Mouse (Mus musculus) forebrain, postnatal 0 days (tissue): ENCODE measurements around the gene Ndst2. TPM values are rescaled to one million over a fixed set of nuclear protein-coding genes. Genes with fewer than 3 reads are reported as not detected.

Experiments
- ATAC-seq: fragments of 200-750 bp; cut with Nextera tagmentation; 2 replicates; pipeline ENCODE4 v1.8.0; 2017; ENCODE audit warnings: mild to moderate bottlenecking, moderate library complexity
- DNase-seq: peaks from one replicate; pipeline ENCODE4 v3.0.0-alpha.2; 2015
- H3K27ac ChIP-seq: fragments of 300-500 bp; sonication (generic); 2 replicates; pipeline ENCODE4 v1.5.1; 2014; ENCODE audit warnings: low read depth, mild to moderate bottlenecking, antibody characterized with exemption, low read length, moderate library complexity, mixed read lengths
- H3K27me3 ChIP-seq: fragments of 300-500 bp; sonication (generic); 2 replicates; pipeline ENCODE4 v1.6.1; 2014; ENCODE audit warnings: mild to moderate bottlenecking, low read length, mixed read lengths; ENCODE audit not compliant: insufficient read depth
- H3K36me3 ChIP-seq: fragments of 300-500 bp; sonication (generic); 2 replicates; pipeline ENCODE4 v1.6.1; 2014; ENCODE audit warnings: mild to moderate bottlenecking, moderate library complexity; ENCODE audit not compliant: insufficient read depth
- H3K4me1 ChIP-seq: fragments of 300-500 bp; sonication (generic); 2 replicates; pipeline ENCODE4 v1.6.1; 2014; ENCODE audit warnings: antibody characterized with exemption; ENCODE audit not compliant: insufficient read depth
- H3K4me2 ChIP-seq: fragments of 300-500 bp; sonication (generic); 2 replicates; pipeline ENCODE4 v1.6.1; 2014; ENCODE audit warnings: low read depth, mild to moderate bottlenecking, moderate library complexity
- H3K4me3 ChIP-seq: fragments of 300-500 bp; sonication (generic); 2 replicates; pipeline ENCODE4 v1.5.1; 2014; ENCODE audit warnings: low read depth, low read length, mixed read lengths
- H3K9ac ChIP-seq: fragments of 300-500 bp; sonication (generic); 2 replicates; pipeline ENCODE4 v1.6.1; 2014; ENCODE audit warnings: mild to moderate bottlenecking
- H3K9me3 ChIP-seq: fragments of 300-500 bp; sonication (generic); 2 replicates; pipeline ENCODE4 v1.6.1; 2016; ENCODE audit warnings: low read length
- CTCF ChIP-seq: sonication (generic); IDR thresholded peaks from 2 replicates; pipeline ENCODE4 v1.5.1; 2016; ENCODE audit warnings: antibody characterized with exemption, control low read depth, low read depth
- WGBS: fragments of 180-500 bp; shearing (Covaris S2); extraction: QIAGEN DNeasy Blood & Tissue Kit; methylation state at CpG from one replicate; pipeline ENCODE4 v1.1.7; 2014; 5-methylcytosine and 5-hydroxymethylcytosine counted together
- polyA plus RNA-seq: library from polyadenylated mRNA; unstranded; fragments of >200 nt; fragmentation: Nextera tagmentation; extraction: Ambion mirVana; gene quantifications from 2 replicates; pipeline ENCODE4 v1.2.1, GENCODE M21; 2015
- total RNA-seq: library from RNA; depleted of rRNA; stranded (reverse); fragments of >200 nt; gene quantifications from 2 replicates; pipeline ENCODE4 v1.2.3, GENCODE M21; 2014

The Ndst2 gene
- total and polyA plus RNA-seq, 2 experiments from 2014 or later, result 11.2 to 25.0 TPM

DNA sequence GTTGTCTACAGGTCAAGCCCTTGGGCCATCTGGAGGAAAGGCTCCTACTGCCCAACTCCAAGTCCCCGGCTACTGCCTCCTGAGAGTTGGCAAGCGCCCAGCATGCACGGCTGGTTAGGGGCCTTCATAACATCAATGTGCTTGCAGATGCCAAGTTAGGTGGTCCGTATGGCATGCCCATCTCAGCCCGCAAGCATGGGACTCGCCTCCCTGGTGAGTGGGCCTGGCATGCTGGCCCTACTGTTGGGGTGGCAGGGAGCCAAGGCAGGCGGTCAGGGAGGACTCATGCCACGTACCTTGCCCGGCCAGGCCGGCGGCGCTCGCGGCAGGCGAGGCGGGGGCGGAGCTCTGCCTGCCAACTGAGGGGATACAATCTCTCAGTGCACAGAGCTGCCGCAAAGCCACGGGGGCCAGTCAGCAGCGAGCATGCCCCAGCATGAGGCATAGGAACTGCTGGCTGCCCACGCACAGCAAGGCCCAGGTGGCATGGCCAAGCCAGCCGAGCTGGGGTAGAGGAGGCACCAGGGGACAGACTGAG lies 23.1 kb upstream of the Ndst2 start:
- Histone ChIP-seq H3K27ac (no peak overlapping the region), H3K9ac (no peak overlapping the region), H3K4me2 (no peak overlapping the region), H3K4me1 (no peaks in the 10 kb centered on the region), H3K9me3 (no peaks in the 10 kb centered on the region), H3K4me3 (no peak overlapping the region), H3K27me3 (no peaks in the 10 kb centered on the region), H3K36me3 (peaks cover 80% of the 10 kb centered on the region)
- ATAC-seq (no peak), DNase-seq (no peak)
- 87% methylated on average over 22 of the region's 22 CpGs for WGBS
- no peak for TF ChIP-seq CTCF

GRCm38 (mm10) chr14:20753792-20754191 lies 19.4 kb upstream of the Ndst2 start:
- Histone ChIP-seq H3K4me3 (no peak overlapping the region), H3K4me2 (no peak overlapping the region), H3K27me3 (no peaks in the 10 kb centered on the region), H3K9me3 (no peaks in the 10 kb centered on the region), H3K27ac (no peak overlapping the region), H3K4me1 (no peaks in the 10 kb centered on the region), H3K9ac (no peak overlapping the region), H3K36me3 (peaks cover 55% of the 10 kb centered on the region)
- TF ChIP-seq CTCF, result no peak
- DNase-seq, result no peak
- WGBS, result 83% methylated on average over 3 of the region's 3 CpGs
- no peak for ATAC-seq

- Histone ChIP-seq H3K4me2 (no peak overlapping the region), H3K4me3 (no peak overlapping the region), H3K27ac (no peak overlapping the region), H3K27me3 (no peaks in the 10 kb centered on the region), H3K9me3 (no peaks in the 10 kb centered on the region), H3K36me3 (peaks cover 36% of the 10 kb centered on the region), H3K4me1 (no peaks in the 10 kb centered on the region), H3K9ac (no peak overlapping the region)
- TF ChIP-seq CTCF, result no peak
- ATAC-seq (no peak), DNase-seq (no peak)
- whole genome bisulfite sequencing, result 90% methylated on average over 5 of the region's 5 CpGs
Observed at GRCm38 (mm10) chr14:20750503-20750902, 16.1 kb upstream of the Ndst2 start.

- H3K9ac ChIP-seq, result no peak overlapping the region
- H3K4me1 ChIP-seq, result no peaks in the 10 kb centered on the region
- H3K9me3 ChIP-seq, result no peaks in the 10 kb centered on the region
- ATAC-seq (no peak), DNase-seq (no peak)
- no peak for TF ChIP-seq CTCF
- no peak overlapping the region for H3K4me3 ChIP-seq
- H3K27ac ChIP-seq, result no peak overlapping the region
- H3K27me3 ChIP-seq, result no peaks in the 10 kb centered on the region
- 80% methylated on average over 4 of the region's 4 CpGs for WGBS
- H3K36me3 ChIP-seq, result peaks cover 36% of the 10 kb centered on the region
- H3K4me2 ChIP-seq, result no peak overlapping the region
Observed at GRCm38 (mm10) chr14:20749494-20750051, 15.2 kb upstream of the Ndst2 start.

- H3K27me3 ChIP-seq, result no peaks in the 10 kb centered on the region
- 62% methylated on average over 4 of the region's 4 CpGs for whole genome bisulfite sequencing
- H3K4me1 ChIP-seq, result no peaks in the 10 kb centered on the region
- DNase-seq (peak; percentile 20), ATAC-seq (peak; percentile 63)
- no peak for TF ChIP-seq CTCF
- no peaks in the 10 kb centered on the region for H3K9me3 ChIP-seq
- peaks cover 40% of the 10 kb centered on the region for H3K36me3 ChIP-seq
- H3K4me3 ChIP-seq, result no peak overlapping the region
- no peak overlapping the region for H3K27ac ChIP-seq
- no peak overlapping the region for H3K4me2 ChIP-seq
- H3K9ac ChIP-seq, result no peak overlapping the region
Observed at GRCm38 (mm10) chr14:20748388-20748787, 14.0 kb upstream of the Ndst2 start.

GRCm38 (mm10) chr14:20746935-20747334 lies 12.6 kb upstream of the Ndst2 start:
- no peak overlapping the region for H3K9ac ChIP-seq
- H3K4me1 ChIP-seq, result no peaks in the 10 kb centered on the region
- H3K27me3 ChIP-seq, result no peaks in the 10 kb centered on the region
- H3K4me3 ChIP-seq, result no peak overlapping the region
- H3K36me3 ChIP-seq, result peaks cover 51% of the 10 kb centered on the region
- no peak overlapping the region for H3K27ac ChIP-seq
- ATAC-seq (no peak), DNase-seq (no peak)
- WGBS, result 88% methylated on average over 3 of the region's 3 CpGs
- no peaks in the 10 kb centered on the region for H3K9me3 ChIP-seq
- TF ChIP-seq CTCF, result peak; percentile 56
- H3K4me2 ChIP-seq, result no peak overlapping the region

GRCm38 (mm10) chr14:20743614-20744013 lies 9.3 kb upstream of the Ndst2 start:
- no peak overlapping the region for H3K9ac ChIP-seq
- no peak for TF ChIP-seq CTCF
- H3K27me3 ChIP-seq, result no peaks in the 10 kb centered on the region
- H3K4me2 ChIP-seq, result no peak overlapping the region
- no peak for ATAC-seq
- WGBS, result 86% methylated on average over 3 of the region's 3 CpGs
- H3K36me3 ChIP-seq, result peaks cover 70% of the 10 kb centered on the region
- H3K4me3 ChIP-seq, result no peak overlapping the region
- no peaks in the 10 kb centered on the region for H3K4me1 ChIP-seq
- no peak for DNase-seq
- no peak overlapping the region for H3K27ac ChIP-seq
- H3K9me3 ChIP-seq, result no peaks in the 10 kb centered on the region
